Mouse (Mus musculus): ENCODE results near the gene Cfap20.

The Cfap20 gene

DNA sequence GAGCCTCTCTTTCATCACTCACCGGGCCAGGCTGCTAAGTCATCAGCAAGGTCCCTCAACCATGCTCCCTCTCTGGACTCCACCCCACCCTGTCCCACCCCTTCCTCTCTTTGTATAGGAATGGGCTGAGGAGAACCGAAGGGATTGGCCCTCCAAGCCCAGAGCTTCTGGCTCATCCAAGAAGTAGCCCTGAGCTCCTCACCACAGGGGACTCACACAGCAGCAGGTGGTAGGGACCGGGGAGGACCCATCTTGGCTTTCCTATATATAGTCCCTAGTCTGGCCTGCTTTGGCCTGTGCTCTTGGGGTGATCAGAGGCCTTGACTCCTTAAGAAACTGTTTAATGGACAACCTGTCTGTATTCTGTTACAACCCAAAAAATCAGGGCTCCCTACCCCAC lies 60.2 kb downstream of the Cfap20 start:
- DNase-seq (ENCODE audit: low read depth, low spot score) = no peak

GRCm38 (mm10) chr8:95373389-95374002 lies 61.2 kb downstream of the Cfap20 start:
- no peak for DNase-seq (ENCODE audit: low read depth, low spot score)
